Mouse (Mus musculus): Measurements from ENCODE around the gene Hmgcr.

DNA sequence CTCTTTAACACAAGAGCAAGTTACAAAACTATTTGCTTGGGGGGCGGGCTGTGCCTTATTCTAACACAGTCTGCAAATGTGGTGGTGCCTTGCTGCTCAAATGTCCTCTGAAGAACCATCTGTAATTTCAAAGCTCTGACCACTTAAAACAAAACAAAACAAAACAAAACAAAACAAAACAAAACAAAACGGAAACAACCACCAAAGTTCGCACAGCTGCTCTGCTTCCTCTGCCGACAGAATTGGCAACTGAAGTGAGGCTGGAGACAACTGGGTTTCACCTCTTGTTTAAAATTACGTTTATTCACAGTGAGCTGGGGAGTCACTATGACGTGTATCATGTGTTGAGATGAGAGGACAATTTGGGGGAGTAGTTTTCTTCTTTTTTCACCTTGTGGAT, 7.9 kb upstream of the Hmgcr start:
- TF ChIP-seq CTCF (IDR thresholded peaks at IDR 0.05; ENCODE audit: low read depth) (no peak), EP300 (IDR thresholded peaks at IDR 0.05; ENCODE audit: low read depth) (no peak)
